Mouse (Mus musculus): Measurements from ENCODE around the gene Itgav. TPM values are rescaled to one million over a fixed set of nuclear protein-coding genes. Genes with fewer than 3 reads are reported as not detected.

Itgav gene
- polyA plus RNA-seq, 2 experiments from 2014 or later = 46.8 to 71.6 TPM

- ATAC-seq = no peak
Measured at GRCm38 (mm10) chr2:83748581-83749118, 24.5 kb downstream of the Itgav start.

- no peak for ATAC-seq
Measured at GRCm38 (mm10) chr2:83753008-83753407, 28.8 kb downstream of the Itgav start.

GRCm38 (mm10) chr2:83754306-83754837 lies 30.2 kb downstream of the Itgav start:
- peak; percentile 13 for ATAC-seq

GRCm38 (mm10) chr2:83758606-83759215 lies 34.5 kb downstream of the Itgav start:
- no peak for ATAC-seq

DNA sequence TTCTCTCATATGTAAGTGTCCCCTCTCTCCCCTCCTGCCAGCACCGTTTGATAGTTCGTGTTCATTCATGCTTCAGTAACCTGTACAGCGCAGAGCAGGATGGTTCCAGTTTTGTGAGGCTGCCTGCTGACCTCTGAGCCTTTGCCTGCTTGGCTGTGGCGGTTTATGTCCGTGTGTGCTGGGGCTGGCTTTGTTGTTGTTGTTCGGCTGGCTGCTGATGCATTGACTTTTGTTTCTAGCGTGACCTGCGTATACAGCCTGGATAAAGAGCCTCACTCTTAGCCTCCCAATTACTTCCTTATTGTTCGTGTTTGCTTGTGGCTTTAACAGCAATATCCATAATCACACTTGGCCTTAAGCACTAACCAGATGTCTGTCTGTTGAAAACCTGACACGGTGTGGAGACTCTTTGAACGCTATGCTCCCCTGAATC lies 35.0 kb downstream of the Itgav start:
- no peak for ATAC-seq

- no peak for ATAC-seq
Measured at GRCm38 (mm10) chr2:83759667-83760066, 35.5 kb downstream of the Itgav start.

DNA sequence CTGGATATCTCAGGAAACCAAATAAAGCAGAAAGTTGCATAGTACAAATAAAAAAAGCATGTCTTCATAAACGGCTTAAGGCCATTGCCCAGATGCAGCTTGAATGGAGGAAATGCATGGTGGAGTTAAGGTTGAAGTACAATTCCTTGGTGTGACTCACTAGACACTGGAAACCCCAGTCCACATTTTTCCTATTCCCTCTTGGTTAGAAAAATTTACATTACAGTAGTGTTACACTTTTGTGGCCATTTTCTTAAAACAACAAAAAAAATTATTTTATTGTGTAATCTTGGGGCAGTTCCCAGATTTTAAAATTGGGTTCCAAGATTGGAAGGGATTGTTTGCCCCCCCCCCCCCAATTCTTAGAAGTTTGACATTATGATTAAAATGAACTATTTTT lies 35.9 kb downstream of the Itgav start:
- no peak for ATAC-seq

DNA sequence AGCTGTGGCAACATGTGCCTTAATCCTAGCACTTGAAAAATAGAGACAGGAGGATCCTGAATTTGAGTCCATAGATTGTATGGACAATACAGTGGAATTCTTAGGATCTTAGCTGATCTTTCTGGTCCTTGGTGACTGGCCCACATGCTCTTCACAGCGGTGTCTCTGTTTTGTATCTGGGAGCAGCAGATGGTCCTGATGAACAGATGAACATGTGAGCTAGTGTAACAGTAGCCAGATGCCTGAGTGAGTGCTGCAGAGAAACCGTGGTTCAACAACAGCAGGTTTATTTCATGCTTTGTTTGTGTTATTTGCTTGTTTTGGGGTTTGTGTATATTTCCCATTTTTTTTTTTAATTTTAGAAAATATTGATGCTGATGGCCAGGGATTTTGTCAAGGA lies 37.3 kb downstream of the Itgav start:
- no peak for ATAC-seq

DNA sequence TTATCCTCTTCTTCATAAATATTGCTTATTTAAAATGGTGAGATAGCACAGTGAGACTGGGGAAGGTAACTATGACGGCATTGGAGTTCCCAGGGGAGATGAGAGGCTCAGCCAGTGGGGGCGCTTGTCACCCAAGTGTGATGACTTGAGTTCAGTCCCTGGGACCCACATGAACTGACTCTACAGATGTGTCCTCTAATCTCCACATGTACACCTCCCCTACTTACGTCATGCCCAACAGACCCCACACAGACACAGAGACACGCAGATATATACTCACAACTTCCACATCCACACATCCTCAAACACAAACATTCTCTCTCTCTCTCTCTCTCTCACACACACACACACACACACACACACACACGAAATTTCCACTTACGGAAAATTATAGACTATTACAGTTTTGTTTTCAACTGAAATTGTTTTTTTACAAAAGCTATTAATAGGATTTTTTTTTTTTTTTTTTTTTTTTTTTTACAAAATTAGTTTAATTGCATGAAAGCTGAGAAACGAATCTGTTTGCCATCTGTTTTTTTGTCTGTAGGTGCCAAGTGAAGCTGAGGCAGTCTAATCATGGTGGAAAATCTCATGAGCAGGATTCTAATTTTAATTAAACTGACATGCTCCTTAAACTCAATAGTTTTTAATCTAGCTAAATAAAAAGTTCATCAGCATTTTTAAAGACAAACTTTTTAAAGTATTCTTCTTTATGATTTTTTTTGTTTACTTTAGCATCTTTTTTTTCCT lies 38.1 kb downstream of the Itgav start:
- ATAC-seq = peak; percentile 83

- ATAC-seq = no peak
Measured at GRCm38 (mm10) chr2:83766058-83766457, 41.9 kb downstream of the Itgav start.

- ATAC-seq = no peak
Measured at GRCm38 (mm10) chr2:83766878-83767277, 42.7 kb downstream of the Itgav start.

DNA sequence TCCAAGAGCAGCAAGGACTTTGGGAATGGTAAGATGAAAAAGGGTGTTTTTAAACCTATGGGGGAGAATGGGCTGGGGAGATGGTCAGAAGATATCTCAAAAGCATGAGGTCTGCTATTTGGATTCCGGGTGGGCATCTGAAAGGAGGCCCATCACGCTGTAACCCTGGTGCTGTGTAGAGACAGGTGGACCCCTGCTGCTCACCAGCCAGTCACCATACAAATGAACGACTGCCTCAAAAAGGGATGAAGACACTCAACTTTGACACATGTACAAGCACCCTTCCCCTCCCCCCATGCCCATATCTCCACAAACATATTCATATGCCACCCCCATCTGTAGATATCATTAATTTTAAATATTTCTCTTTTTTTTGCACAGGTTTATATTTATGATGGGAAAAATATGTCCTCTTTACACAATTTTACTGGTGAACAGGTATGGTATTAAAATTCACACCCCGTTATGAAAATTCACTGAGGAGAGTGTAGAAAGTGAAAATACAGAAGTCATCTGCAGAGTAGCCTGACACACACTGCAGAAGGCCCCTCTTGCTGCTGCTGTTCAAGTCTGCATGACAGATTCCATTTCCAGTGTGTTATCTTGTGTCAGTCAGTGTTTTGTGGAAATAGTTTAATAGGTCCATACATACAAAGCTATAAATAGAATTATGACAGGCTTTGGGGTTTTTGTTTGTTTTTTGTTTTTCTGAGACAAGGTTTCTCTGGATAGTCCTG lies 44.3 kb downstream of the Itgav start:
- ATAC-seq = no peak

DNA sequence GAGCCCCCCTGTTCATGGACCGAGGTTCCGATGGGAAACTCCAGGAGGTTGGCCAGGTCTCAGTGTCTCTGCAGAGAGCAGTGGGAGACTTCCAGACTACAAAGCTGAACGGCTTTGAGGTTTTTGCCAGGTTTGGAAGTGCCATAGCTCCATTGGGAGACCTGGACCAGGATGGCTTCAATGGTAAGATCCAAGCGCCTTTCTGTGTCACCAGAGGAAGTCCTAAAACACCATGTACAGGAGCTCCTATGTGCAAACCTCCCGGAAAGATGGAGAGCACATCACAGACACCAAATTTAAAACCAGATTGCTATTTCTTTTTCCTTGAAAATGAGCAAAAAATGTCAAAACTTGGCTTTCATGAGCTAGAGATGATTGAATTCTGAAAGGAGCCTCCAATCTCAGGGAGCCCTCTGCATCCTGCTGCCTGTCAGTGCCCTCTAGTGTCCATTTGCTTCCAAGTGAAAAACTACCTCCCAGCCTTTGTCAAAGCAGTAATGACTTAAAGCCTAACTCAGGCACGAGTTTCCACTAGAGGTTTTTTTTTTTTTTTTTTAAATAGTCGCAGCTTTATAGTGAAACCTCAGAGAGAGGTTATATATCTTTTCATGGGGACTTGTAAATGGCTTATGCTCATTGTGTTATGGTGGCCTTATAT lies 47.1 kb downstream of the Itgav start:
- peak; percentile 98 for ATAC-seq

GRCm38 (mm10) chr2:83791330-83792073 lies 67.3 kb downstream of the Itgav start:
- ATAC-seq = no peak

GRCm38 (mm10) chr2:83792102-83792501 lies 67.9 kb downstream of the Itgav start:
- no peak for ATAC-seq

DNA sequence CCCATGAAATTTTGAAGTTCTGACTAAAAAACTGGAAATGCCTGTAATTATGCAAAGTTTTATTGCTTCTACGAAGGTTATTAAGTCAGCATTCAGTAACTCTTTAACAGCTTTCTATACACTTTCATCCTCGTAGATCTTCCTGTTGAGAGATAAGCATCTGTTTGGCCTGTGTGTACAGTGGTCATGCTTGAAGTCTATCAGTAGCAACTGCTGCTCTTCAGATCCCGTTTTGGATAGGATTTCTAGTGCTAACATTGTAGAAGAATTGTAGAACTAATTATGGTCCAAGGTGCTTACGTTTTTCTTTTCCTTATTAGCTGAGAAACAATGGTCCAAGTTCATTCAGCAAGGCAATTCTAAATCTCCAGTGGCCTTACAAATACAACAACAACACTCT lies 71.6 kb downstream of the Itgav start:
- no peak for ATAC-seq

DNA sequence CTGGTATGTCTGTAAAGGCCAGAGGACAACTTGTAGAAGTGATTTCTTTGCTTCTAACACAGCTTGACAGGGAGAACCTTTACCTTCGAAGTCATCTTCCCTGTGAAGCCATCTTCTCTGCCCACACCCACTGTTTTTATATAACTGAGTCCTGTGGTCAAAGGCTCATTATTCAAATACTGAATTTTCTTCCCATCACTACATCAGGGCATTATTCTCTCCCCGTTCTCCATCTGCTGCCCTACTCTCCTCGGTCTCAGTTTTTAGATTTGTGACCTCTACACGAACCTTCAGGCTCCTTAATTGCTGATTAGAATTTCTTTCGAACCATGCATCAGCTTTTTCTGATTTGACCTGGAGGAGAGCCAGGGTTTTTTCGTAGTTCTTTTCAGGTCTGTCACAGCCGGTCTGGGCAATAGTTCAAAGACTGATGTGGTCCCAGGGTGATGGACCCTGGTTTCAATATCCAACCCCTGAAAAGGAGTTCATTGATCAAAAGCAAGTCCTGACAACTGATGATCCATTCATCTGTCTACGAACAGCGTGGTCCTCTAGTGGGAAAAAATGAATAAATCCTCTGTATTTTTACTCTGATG lies 73.8 kb downstream of the Itgav start:
- no peak for ATAC-seq

DNA sequence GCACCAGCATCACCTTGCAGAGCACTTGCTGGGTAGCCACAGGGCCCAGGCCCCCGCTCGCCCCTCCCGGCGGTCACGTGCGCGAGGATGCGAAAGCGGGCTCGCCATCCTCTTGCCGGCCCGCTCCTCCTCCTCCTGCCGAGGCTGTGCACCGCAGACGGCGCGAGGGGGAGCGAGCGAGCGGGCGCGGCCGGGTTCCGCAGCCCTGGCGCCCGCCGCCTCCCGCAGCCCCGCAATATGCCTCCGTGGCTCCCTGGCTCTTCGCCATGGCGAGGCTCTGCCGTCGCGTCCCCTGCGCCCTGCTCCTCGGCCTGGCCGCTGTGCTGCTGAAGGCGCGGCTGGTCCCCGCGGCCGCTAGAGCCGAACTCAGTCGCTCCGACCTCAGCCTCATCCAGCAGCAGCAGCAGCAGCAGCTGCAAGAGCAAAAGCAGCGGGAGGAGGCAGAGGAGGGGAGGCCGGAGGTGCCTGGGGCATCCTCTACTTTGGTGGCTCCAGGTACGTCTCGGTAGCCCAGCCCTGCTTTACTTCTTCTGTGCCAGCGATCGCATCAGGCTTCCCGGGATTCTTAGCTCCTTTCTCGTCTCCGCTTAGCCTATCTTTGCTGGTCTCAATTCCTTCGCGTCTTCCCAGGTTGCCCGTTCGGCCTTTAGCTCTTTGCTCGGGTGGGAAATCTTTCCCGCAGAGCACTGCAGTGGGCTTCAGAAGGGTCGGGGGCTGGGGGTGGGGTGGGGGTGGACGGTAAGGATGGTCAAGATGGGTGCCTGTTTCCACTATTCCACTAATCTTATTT lies 88.5 kb downstream of the Itgav start, which contains the start of gene Fam171b:
Fam171b (plus strand) TSS at position 154 of the 790 bp plus-strand sequence.
- peak; percentile 79 for ATAC-seq

- ATAC-seq = no peak
Measured at GRCm38 (mm10) chr2:83813273-83813892, 89.2 kb downstream of the Itgav start.

DNA sequence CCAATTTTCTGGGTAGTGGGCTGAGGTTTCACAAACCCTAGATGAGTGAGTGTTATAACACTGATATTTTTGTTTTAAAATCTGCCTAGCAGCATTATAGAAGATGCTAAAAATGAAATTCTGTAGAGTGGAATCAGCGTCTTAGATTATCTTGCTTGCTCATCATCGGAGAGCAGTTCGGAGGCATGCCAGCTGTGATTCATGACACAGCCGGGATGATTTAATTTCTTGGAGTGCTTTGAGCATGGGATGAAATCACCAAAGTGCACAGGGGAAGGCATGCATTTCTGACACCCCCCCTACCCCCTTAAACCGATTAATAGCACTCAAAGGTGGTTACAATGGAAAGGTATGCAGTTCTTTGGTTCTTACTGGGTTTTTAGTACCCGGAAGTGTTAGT lies 89.8 kb downstream of the Itgav start:
- no peak for ATAC-seq
